Mouse (Mus musculus): ENCODE results near the gene Rfc1.

DNA sequence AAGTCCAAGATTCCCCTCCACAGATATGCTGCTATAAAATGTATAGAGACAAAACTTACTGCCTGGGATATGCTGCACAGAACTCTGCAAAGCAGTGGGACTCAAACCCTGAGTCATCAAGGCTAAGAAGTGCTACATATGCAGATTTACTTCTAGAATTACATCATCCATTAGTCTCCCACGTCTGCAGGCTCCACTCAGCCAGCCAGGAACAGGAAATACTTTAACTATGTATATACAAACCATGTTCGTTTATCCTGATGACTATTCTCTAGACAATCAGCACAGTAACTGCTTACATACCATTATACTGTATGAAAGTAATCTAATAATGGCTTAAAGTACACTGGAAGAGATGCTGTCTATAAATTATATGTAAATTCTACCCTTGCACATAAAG lies 41.2 kb downstream of the Rfc1 start:
- TF ChIP-seq CTCF (IDR thresholded peaks at IDR 0.05; ENCODE audit: low read depth) (no peak), EP300 (IDR thresholded peaks at IDR 0.05; ENCODE audit: low read depth) (no peak)
